Mouse (Mus musculus) cerebellum, adult 9-11 months (tissue): ENCODE results near the gene Vwc2.

Source experiments
- DNase-seq: peaks from one replicate; pipeline ENCODE4 v3.0.0; 2022

Gene Vwc2

DNA sequence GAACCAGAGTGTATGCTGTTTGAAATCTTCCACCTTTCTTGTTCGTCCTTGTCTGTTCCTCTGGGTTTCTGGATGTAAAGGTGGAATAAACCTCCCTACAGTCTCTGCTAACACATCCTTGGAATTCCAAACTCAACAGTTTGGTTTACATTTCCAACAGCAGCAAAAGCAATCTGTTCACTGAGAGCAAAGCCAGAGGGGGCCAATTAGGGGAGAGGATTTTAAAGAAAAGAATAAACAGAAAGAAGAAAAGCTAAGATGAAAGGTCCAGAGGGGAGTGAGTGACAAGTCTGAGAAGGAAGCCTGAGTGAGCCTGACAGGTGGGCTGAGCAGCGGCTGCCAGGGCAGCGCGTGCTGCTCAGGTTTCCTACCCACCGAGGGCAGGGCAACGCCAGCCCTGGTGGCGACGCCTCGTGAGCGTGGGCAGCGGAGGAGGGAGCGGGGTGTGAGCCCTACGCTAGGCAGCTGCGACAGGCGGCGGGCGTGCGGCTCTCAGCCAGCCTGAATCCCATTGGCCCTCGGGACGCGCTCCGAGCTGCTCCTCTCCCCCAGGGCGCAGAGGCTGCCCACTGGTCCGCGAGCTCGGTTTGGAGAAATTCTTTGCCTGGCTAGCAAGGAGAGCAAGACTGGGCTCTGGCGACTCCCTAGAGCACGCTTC is at the start of gene Vwc2:
TSS of gene Vwc2 (plus strand) at position 648 of the 658 bp plus-strand sequence.
- DNase-seq = no peak

DNA sequence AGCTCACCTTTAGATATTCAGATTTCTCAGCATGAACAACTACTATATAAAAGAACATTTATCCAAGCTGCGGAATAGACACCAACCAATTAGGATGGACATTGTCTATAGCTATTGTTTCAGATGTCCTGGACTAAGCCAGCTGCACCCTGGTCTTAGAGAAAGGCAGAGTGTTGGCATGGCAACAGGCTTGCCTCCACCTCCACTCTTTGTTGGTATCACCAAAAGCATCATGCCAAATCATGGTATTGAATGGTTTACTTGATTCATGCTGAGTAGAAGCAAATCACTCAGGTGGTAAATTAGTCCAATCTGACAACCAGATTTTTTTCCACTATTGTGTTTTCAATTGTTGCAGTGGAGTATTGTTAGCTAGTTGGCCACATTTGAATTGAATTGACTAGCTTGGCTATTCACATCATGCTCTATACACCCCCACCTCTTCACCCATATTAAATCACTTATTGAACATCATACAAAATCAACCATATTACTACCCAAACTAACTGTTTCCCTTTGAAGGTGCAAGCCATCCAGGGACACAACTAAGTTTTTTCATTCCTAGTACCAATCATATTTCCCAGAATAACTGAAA is 25.8 kb upstream of the Vwc2 start:
- DNase-seq = no peak

DNA sequence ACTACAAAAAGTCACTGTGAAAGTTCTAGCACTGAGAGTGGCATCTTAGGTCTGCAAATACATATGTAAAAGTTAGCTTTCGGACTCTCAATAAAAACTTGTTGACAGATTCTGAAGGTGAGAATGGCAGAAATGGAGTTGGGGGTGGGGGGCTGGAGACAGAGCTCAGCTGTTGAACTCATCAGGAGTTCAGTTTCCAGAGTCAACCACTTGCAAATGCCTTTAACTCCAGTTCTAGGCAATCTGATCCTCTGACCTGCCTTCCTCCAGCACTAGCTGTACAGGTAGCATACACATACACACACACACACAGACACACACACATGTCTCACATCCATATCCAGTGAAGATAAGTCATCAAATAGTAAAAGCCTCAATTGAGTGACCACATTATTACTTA is 16.4 kb upstream of the Vwc2 start:
- DNase-seq = no peak

DNA sequence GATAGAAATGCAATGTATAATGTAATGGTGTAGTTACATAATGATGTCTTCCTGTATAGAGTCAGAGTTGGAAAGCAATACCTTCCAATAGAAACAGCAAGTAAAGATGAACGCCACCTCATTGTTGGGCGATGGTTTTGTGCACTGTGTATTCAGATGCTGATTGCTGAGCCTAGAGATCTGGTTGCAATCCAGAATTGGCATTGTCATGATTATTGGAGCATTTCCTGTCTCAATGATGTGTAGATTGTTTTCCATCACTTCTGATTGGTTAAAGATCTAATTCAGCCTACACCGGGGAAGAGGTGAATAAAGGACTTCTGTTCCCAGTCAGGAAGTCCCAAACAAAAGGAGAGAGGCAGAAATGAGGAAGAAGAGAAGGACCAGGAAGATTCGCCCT is 15.7 kb upstream of the Vwc2 start:
- no peak for DNase-seq

DNA sequence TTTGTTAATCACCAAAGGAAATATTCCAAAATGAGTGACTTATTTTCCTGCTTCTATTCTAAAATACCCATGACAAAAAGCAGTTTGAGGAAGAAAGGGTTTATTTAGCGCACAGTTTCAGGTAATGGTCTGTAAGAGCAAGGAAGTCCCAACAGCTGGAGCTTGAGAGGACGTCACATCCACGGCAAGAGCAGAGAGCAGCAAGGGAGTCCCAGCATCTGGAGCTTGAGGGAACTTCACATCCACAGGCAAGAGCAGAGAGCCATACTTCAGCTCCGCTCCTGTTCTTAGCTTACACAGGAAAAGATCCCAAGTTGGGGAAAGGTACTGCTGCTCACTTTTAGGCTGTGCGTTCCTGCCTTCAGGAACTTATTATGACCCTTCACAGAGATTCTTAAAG is 15.0 kb upstream of the Vwc2 start:
- DNase-seq = no peak

DNA sequence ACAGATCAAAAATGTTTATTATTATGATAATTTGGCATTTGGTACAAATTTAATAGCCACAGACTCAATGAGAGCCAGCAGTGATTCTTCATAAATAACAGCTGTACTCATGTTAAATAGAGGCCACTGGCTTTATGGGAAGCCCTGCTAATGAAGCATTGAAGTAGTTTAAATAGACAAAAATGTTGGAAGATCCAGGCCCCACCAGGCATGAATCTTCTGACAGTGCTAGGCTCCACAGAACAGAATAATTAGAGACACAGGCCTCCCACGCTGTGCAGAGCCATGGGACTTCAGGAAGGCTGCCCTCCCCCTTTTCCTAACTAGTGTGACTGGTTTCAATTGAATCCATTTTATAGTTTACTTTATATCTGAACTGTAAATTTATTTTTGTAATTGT is 11.8 kb upstream of the Vwc2 start:
- DNase-seq = no peak

DNA sequence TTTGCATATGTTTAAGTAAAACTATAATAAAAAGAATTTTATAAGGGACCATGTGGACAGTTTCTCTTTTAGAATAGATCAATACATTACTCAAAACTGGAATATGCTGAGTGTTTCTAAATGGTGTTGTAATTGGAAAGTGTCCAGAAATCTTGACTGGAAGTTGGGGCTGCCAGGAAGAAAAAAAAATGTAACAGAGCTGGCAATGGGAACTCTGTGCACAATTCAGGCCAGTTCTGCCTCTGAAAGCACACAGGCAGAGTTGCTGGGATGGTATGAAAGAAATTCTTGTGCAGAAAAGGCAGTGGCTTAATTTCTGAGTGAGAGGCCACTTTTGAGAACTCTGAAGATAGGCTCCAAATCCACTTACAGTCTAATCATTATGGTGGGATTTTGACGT is 11.4 kb upstream of the Vwc2 start:
- DNase-seq = no peak

DNA sequence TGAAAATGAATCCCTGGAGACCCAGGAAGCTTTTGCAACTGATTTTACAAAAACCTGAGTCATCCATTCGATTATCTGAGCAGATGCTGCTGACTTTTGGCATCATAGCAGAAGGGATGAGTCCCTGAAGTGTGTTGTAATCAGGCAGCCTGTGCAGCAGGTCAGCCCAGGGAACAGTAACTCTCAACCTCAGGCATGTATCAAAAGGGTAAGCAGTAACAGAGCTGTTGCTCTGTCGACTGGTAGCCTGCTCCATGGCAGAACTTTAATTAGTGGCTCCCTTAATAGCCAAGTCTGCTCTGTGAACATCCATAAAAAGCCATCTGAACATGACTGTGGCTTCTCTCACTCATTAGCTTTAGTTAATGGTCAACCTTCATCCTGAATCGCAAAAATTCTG is 5.1 kb upstream of the Vwc2 start:
- DNase-seq = no peak

DNA sequence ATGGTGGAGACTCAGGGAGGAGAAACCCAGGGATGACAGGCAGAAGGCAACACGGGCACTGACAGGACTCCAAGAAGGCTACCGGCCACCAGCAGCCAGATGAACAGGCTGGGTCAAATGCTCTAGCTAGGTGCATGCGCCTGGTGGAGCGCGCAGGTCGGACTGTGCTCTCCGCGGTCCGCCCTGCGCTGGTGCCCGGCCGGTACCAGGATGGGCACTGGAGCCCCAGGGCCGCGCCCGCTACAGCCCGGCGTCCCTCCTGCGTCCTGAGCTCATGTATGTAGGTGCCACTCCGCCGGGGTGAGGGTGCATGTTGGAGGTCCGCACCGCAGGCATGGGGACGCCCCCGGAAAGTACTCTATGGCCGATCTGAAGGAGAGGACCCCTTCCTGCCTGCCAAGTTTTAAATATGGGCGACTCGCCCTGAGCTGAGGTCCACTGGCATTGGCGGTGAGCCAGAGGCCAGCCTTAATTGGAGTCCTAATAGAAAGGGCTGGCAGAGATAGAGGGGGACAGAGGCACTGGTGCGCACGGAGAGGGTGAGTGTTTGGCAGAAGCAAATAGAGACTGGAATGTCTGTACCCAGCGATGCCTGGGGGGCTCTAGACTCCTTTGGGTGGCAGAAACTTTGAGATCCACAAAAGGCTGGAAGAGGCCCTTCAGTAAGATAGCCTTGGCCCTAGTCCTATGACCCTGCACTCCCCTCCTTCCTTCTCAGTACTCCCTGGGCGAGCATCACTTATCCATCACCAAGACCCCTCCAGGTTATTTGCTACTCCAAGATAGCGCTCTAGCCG is 409 bp downstream of the Vwc2 start:
- DNase-seq = no peak

DNA sequence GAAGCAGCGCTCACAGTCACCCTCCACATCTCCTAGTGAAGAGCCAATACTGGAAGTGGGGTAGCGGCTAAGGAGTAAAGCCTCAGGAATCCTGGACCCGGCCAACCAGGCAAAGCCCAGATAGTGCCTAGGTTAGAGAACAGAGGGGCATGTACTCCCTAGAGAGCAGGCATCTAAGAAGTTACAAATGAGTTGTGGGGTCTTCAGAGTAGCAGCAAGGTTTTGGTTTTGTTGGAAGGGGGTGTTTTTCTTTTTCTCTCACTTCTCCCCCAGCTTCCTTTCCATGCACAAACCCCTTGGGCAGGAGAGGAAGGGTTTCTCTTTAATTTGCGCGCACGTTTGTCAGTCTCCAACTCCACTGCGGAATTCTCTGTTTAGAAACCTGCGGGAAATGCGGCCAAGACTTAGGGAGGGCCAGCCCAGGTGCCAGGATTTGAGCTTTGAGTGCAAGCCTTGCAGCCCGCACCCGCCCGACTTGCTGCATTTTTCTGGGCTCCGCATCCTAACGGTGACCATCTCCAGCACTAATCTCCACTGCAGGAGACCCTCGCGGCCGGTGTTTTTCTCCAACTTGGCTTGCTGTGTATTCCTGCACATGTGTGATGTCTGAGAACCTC is 1.1 kb downstream of the Vwc2 start:
- no peak for DNase-seq

DNA sequence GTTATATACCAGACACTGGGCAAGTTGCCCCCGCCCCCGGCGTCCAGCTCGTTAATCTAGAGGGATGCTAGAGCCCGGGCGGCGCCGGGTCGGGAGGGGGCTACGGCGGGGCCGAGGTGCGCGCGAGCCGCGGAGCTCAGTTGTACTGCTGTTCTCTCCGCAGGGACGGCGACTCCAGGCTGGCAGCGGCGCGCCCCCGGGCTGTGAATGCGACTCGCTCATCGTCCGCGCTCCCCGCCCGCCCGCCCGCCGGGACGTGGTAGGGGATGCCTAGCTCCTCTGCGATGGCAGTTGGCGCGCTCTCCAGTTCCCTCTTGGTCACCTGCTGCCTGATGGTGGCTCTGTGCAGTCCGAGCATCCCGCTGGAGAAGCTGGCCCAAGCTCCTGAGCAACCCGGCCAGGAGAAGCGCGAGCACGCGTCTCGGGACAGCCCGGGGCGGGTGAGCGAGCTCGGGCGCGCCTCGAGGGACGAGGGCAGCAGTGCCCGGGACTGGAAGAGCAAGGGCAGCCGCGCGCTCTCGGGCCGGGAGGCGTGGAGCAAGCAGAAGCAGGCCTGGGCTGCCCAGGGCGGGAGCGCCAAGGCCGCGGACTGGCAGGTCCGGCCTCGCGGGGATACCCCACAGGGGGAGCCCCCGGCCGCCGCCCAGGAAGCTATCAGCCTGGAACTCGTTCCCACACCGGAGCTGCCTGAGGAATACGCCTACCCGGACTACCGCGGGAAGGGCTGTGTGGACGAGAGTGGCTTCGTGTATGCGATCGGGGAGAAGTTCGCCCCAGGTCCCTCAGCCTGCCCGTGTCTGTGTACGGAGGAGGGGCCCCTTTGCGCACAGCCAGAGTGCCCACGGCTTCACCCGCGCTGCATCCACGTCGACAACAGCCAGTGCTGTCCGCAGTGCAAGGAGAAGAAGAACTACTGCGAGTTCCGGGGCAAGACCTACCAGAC is 1.9 kb downstream of the Vwc2 start:
- DNase-seq = no peak

DNA sequence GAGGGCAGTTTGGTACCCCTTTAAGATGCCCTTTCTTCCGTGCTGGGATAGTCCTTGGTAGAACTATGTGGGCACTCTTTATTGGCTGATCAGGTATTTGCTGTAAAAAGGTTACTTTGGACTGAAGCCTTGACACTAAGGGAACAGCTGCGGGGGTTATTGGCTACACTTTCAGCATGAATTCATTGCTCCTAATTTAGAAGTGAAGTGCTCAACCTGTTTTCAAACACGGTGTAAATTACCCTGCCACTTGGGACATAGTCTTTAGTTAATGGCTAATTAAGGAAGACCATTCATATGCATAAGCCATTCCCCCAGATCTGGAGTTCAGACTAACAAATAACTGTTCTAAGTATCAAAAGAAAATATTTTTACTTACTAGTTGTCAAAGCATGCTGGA is 2.7 kb downstream of the Vwc2 start:
- DNase-seq = no peak

DNA sequence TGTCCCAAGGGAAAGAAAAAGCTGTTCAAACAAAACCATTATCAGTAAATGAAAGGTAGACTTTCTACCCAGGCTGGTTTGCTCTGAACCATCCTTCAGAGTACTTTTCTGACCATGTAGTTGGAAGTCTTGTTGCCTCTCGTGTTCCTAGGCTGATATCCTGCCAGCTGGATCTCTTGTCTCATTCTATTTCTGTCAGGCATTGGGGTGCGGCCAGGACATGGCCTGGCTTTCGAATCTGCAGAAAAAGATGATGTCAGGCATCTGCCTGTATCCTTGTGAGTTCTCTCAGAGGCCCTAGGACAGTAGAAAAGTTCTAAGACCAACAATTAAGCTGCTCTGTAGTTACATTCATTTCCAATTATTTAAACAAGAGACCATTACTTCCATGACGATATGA is 8.8 kb downstream of the Vwc2 start:
- DNase-seq = no peak

DNA sequence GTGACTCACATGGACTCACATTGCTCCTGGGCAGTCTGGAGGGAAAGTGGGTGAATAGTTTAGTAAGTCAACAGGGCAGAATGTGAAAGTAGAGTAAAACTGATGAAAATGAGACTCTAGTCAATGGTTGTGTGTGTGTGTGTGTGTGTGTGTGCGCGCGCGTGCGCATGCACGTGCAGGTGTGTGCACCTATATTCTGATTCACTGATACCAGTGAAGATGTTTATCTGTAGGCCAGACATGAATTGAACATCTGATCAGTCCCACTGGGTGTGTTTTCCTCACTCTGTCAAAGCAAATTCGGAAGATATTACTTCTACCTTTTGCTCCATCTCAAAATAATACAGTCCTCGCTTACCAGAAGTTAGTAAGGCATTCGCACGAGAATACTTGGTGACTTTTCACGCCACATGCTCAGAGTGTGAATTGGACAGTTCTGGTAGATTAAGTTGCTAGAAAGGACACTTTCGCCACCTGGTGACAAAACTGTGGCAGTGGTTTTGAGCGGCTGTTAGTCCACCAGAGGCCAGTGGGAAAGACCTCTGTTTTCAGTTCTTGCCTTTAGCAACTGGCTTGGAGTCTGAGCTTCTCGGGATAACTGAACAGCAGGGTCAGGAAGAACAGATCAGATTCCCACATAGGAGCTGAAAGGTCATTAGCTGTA is 17.5 kb downstream of the Vwc2 start:
- DNase-seq = no peak

DNA sequence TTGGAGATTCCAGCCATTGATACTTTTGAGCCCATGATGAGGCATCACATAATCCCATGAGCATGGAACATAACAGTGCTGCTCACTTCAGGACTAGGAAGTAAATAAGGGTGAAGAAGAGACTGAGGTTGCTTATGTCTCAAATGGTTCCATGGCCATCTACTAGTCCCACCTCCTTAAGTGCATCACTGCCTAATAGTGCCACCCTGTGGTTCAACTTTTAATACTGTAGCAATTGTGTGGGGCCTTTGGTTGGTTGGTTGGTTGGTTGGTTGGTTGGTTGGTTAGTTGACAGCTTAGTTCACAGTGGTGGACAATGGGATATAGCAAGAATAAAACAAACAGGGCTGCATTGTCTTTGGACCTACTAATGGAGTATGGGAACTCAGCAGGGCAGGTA is 26.6 kb downstream of the Vwc2 start:
- DNase-seq = no peak

DNA sequence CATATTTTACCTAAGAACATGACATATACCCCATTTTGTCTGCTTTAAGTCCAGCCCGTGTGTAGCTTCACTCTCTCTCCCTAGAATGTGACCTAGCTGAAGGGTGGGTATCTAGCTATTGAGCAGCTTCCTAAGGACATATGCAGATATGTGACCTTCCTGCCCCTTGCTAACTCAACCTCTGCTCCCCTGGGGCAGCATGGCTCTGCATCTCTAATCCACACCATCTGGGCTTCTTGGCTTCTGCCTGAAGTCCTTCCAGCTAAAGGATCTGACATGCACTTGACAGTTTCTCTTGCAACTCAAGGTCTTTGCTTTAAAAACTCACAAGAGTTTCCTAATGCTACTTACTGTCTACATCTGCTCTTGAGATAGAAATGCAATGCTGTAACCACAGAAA is 38.7 kb downstream of the Vwc2 start:
- no peak for DNase-seq

DNA sequence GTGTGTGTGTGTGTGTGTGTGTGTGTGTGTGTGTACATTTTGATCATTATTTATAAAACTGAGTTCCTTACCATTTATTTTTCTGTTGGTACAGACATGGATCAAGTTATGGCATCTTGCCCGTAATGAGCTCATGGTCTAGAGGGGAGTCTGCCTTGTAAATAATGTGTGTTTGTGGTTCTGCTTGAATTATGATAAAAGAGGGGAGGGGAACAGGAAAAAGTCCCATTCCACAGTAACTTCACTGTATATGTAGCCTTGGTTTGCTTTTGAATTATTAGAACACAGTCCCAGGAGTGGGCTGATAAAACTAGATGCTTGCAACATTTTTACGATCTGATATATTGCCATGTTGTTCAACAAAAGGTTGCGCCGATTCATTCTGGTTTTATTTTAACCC is 57.4 kb downstream of the Vwc2 start:
- no peak for DNase-seq

DNA sequence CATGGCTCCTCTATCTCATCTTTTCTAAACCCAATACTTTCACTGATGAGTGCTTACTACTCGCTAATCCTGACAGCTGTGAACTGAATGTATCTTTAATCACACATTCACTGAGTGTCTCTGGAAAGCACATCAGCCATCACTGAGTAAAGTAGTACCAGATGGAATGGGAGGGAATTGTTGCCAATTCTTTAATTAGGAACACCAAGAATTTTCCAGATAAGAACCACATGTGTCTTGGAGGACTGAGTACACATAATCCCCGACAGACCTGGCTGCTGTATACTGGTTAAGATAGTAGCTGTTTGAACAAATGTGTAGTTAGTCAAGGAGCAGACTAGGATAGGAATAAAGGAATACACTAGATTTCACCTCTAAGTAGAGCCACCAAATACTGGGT is 61.2 kb downstream of the Vwc2 start:
- DNase-seq = no peak

DNA sequence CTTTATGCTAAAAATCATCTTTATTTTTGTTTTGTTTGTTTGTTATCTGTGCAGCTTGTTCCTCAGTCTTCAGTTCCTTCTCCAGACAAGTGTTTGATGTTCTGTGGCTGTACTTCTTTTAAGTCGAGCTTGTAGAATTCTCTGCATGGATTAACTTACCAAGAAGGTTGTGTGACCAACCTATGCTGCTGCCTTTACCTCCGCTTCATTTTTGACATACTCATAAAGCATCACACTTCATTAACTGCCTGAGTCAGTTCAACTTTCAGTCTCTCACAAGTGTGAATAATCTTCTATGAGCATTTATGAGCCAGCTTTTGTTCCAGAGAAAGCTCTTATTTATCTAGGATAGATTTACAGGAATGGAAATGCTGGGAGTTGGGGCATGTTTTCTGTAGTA is 68.7 kb downstream of the Vwc2 start:
- no peak for DNase-seq

DNA sequence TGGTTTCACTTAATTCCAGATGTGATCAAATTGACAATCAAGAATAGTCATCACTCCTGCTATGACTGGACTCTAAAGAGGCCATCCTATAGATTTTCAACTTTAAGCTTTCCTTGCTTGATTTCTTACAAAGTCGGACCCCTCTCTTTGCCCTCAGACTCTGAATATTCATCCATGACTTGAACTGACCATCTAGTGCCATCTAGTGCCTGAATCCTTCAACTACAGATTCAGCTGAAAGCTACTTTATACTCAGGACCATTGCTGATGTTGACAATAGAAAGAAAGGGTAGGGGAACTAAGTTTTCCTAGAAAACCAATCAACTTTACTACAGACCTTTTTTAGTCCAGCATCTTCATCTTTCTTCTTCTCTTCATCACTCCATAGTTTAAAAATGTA is 109.1 kb downstream of the Vwc2 start:
- no peak for DNase-seq

DNA sequence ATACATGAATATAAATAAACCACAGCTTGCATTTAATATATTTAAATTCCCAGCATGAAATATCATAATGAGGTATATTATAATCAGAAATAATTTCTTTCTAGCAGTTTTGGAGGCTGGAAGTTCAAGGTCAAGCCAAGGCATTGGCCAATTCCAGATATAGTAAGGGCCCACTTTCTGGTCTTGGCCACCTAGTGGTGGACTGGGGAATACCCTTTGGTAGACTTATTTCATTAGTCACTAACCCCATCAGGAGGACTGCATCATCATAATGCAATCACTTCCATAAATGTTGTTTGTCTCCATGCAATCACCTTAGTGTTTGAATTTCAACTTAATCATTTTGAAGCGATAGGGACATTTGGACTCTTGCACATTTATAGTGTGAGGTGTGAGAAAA is 125.3 kb downstream of the Vwc2 start:
- DNase-seq = no peak

DNA sequence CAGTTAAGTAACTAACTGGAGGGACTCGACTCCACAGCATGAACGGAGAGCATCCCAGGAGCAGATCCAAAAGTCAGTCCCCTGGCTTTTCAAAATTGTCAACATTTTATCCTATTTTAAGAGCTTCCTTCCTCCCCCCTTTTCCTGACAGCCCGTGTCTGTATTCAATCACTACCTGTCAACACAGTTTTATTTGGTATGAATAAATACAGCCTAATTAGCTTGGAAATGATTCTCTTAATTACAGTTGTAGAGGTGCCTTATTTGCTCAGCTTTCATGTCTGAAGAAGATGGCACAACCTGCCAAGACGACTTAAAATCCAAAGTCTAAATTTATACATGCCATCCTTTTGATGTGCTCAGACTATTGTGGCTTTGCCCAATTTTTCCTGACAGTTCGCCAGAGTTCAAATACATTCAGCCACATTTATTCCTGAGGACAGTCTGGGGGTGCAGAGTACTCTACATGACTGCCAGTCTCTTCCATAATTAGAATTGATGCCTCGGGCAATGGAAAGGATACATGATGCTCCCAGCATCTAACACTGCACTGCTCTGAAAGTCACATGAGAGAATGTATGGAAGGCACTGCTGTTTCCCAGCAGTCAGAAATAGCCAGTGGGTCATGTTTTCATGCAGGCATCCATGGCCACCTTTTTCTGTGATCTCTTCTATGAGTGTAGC is 128.8 kb downstream of the Vwc2 start:
- no peak for DNase-seq
